Mouse (Mus musculus) kidney, postnatal 4 days (tissue): ENCODE measurements around the gene Slc38a9.

ENCODE experiments used
- DNase-seq, 2 experiments: peaks; one replicate each; pipeline ENCODE4 v3.0.0; 2021; ENCODE audit warnings: mixed read lengths in 2 of 2

The Slc38a9 gene

GRCm38 (mm10) chr13:112747808-112748430 is 87.4 kb downstream of the Slc38a9 start:
- no peak for DNase-seq

- DNase-seq = no peak
Measured at GRCm38 (mm10) chr13:112748808-112749510, 88.4 kb downstream of the Slc38a9 start.

- no peak for DNase-seq
Measured at GRCm38 (mm10) chr13:112749881-112750280, 89.3 kb downstream of the Slc38a9 start.

- DNase-seq = peak; percentile 76 to 81
Measured at GRCm38 (mm10) chr13:112751454-112752308, 91.1 kb downstream of the Slc38a9 start.

- no peak for DNase-seq
Measured at GRCm38 (mm10) chr13:112752309-112752975, 91.9 kb downstream of the Slc38a9 start.

- peak; percentile 60 to 73 for DNase-seq
Measured at GRCm38 (mm10) chr13:112753522-112753921, 93.0 kb downstream of the Slc38a9 start.

- DNase-seq = no peak
Measured at GRCm38 (mm10) chr13:112754871-112755270, 94.3 kb downstream of the Slc38a9 start.

- DNase-seq = peak; percentile 45 to 62
Measured at GRCm38 (mm10) chr13:112755507-112756010, 95.0 kb downstream of the Slc38a9 start.

- DNase-seq = no peak
Measured at GRCm38 (mm10) chr13:112757395-112757794, 96.8 kb downstream of the Slc38a9 start.

- DNase-seq = no peak
Measured at GRCm38 (mm10) chr13:112758546-112759090, 98.1 kb downstream of the Slc38a9 start.

GRCm38 (mm10) chr13:112759364-112759763 is 98.8 kb downstream of the Slc38a9 start:
- no peak for DNase-seq

GRCm38 (mm10) chr13:112759777-112760537 is 99.4 kb downstream of the Slc38a9 start:
- DNase-seq = peak in 1 of 2 experiments; percentile 22

GRCm38 (mm10) chr13:112760538-112760881 is 100.0 kb downstream of the Slc38a9 start:
- peak in 1 of 2 experiments; percentile 34 for DNase-seq

- peak in 1 of 2 experiments; percentile 24 for DNase-seq
Measured at GRCm38 (mm10) chr13:112761787-112762186, 101.2 kb downstream of the Slc38a9 start.

GRCm38 (mm10) chr13:112762548-112762947 is 102.0 kb downstream of the Slc38a9 start:
- DNase-seq = no peak

GRCm38 (mm10) chr13:112763531-112764091 is 103.1 kb downstream of the Slc38a9 start:
- DNase-seq = peak; percentile 64 to 72

- DNase-seq = peak in 1 of 2 experiments; percentile 28
Measured at GRCm38 (mm10) chr13:112764556-112764955, 104.0 kb downstream of the Slc38a9 start.

- DNase-seq = no peak
Measured at GRCm38 (mm10) chr13:112765654-112766053, 105.1 kb downstream of the Slc38a9 start.

GRCm38 (mm10) chr13:112770528-112771328 is 110.2 kb downstream of the Slc38a9 start:
- peak in 1 of 2 experiments; percentile 40 for DNase-seq
